7 mouse cellular contexts compared by ENCODE assay signal in genomic region chr10:40349631-40350177, GRCm38 (mm10). TPM values are rescaled to one million over a fixed set of nuclear protein-coding genes. Genes with fewer than 3 reads are reported as not detected.
DNase-seq lines count a peak whose midpoint lies in the region; ATAC-seq and TF ChIP-seq lines count a peak whose summit lies in the region.

No protein-coding gene starts in this region.

- intact Hi-C loops in heart, postnatal 14 days (cut with DNase I): loop anchor here (2.0 kb wide), 3 partner anchors 47 to 175 kb away; partner anchors contain the start of genes Amd1 and Gtf3c6

- H3K27ac ChIP-seq in ES-E14 (ENCODE audit: insufficient read depth, low read depth, low read length, poor library complexity, severe bottlenecking): peak overlapping the region; percentile 40
- H3K27ac ChIP-seq in forebrain, embryonic 12.5 days: peak overlapping the region; percentile 96

- H3K9me3 ChIP-seq in ES-E14 (ENCODE audit: control insufficient read depth, insufficient read depth, low read depth, low read length): no peaks in the 10 kb centered on the region
- no peaks in the 10 kb centered on the region for H3K9me3 ChIP-seq in forebrain, embryonic 12.5 days

- in situ Hi-C loops in ES-E14 (cut with MboI; ENCODE audit: low sequenced_read_pairs in 2 of 2, unreplicated experiment in 2 of 2): no loop called here

- H3K4me2 ChIP-seq in forebrain, embryonic 12.5 days: peak overlapping the region; percentile 66

- WGBS in forebrain, embryonic 12.5 days: under 1% methylated on average over 62 of the region's 62 CpGs

- H3K9ac ChIP-seq in ES-E14 (ENCODE audit: insufficient read depth, low read depth, low read length, poor library complexity, severe bottlenecking): peak overlapping the region; percentile 81
- H3K9ac ChIP-seq in forebrain, embryonic 12.5 days: peak overlapping the region; percentile 85

- peaks cover 2 to 4% of the 10 kb centered on the region in 2 experiments; a peak in 2 of 4 replicates for H3K4me1 ChIP-seq in ES-E14 (ENCODE audit: control insufficient read depth in 2 of 2, insufficient read depth in 2 of 2, low read length in 2 of 2, poor library complexity in 1 of 2)
- H3K4me1 ChIP-seq in forebrain, embryonic 12.5 days: peaks cover 21% of the 10 kb centered on the region

- no peaks in the 10 kb centered on the region for H3K36me3 ChIP-seq in ES-E14 (ENCODE audit: control insufficient read depth, insufficient read depth, low read length, poor library complexity, severe bottlenecking)
- no peaks in the 10 kb centered on the region for H3K36me3 ChIP-seq in forebrain, embryonic 12.5 days (replicated peaks)

- H3K4me3 ChIP-seq in ES-E14 (ENCODE audit: insufficient read depth in 1 of 2, low read depth in 1 of 2, low read length in 2 of 2, poor library complexity in 1 of 2, severe bottlenecking in 1 of 2): peak overlapping the region; percentile 92 to 97
- H3K4me3 ChIP-seq in forebrain, embryonic 12.5 days (replicated peaks): peak overlapping the region; percentile 92

- peak; percentile 22 for ATAC-seq in forebrain, embryonic 12.5 days (ENCODE audit: low FRiP score)

- DNase-seq in ES-E14 (ENCODE audit: low read depth, low spot score): no peak
- DNase-seq in adrenal gland, postnatal 14 days: peak; percentile 75
- DNase-seq in heart, postnatal 14 days: peak; percentile 77 to 78
- DNase-seq in layer of hippocampus, adult 8-10 months (ENCODE audit: low spot score in 2 of 2): peak; percentile 35 to 38
- DNase-seq in lung, postnatal 36 days: peak; percentile 56
- peak; percentile 65 for DNase-seq in right cerebral cortex, postnatal 14 days

- no peaks in the 10 kb centered on the region for H3K27me3 ChIP-seq in forebrain, embryonic 12.5 days

TF ChIP-seq in ES-E14, 5 proteins besides CTCF, POLR2A, EP300 and RAD21:
- TF ChIP-seq HCFC1 (IDR thresholded peaks at IDR 0.05; ENCODE audit: borderline replicate concordance, insufficient read depth, low read length): peak; percentile 33; the same call in 1 of the 2 replicates
- no peak for TF ChIP-seq CHD2 (IDR thresholded peaks at IDR 0.05; ENCODE audit: low read depth, low read length)
- TF ChIP-seq ZNF384 (IDR thresholded peaks at IDR 0.05; ENCODE audit: low read depth, low read length): no peak

RNA-seq across cellular contexts. Expression of gene Cdk19, which starts 10.3 kb away (rescaled TPM):
- total RNA-seq in ES-E14 (2012; rRNA removed): 6.4 and 6.5 TPM in 2 replicates
- 10.9 and 14.5 TPM in 2 replicates for total RNA-seq in adrenal gland, postnatal 14 days (2021)
- 12.5 and 12.9 TPM in 2 replicates for polyA plus RNA-seq in forebrain, embryonic 12.5 days (2016; fragmentation: Nextera tagmentation; extraction: Ambion mirVana)
- total RNA-seq in heart, postnatal 14 days (2021): 10 to 100 TPM; 14.9 to 15.9 TPM
- 10 to 100 TPM; 32.8 to 35.1 (median 34.0) TPM for total RNA-seq in layer of hippocampus, adult 8-10 months (2022)

RNA-seq across cellular contexts. Expression of gene Amd1, which starts 47.7 kb away (rescaled TPM):
- 108 and 126 TPM in 2 replicates for total RNA-seq in ES-E14 (2012; rRNA removed)
- 37.1 and 39.0 TPM in 2 replicates for total RNA-seq in adrenal gland, postnatal 14 days (2021)
- 71.3 and 73.4 TPM in 2 replicates for polyA plus RNA-seq in forebrain, embryonic 12.5 days (2016; fragmentation: Nextera tagmentation; extraction: Ambion mirVana)
- 10 to 100 TPM; 77.6 to 84.8 TPM for total RNA-seq in heart, postnatal 14 days (2021)
- total RNA-seq in layer of hippocampus, adult 8-10 months (2022): 10 to 100 TPM; 72.0 to 95.1 (median 79.5) TPM
